Mouse (Mus musculus) myocyte (in vitro differentiated cells): ENCODE data around the gene Pxylp1.

Experiments
- CEBPB ChIP-seq: IDR thresholded peaks from 2 replicates; pipeline ENCODE4 v1.6.1; 2011; ENCODE audit warnings: mild to moderate bottlenecking, moderate library complexity; ENCODE audit not compliant: poor library complexity, insufficient read depth, severe bottlenecking
- E2F4 ChIP-seq: IDR thresholded peaks from one replicate; pipeline ENCODE4 v1.6.1; 2011; ENCODE audit warnings: mild to moderate bottlenecking, control low read depth, moderate library complexity; ENCODE audit not compliant: insufficient read depth
- MAX ChIP-seq: IDR thresholded peaks from one replicate; pipeline ENCODE4 v1.6.1; 2011; ENCODE audit warnings: low read depth, mild to moderate bottlenecking, control low read depth
- MYOD1 ChIP-seq, 3 experiments: IDR thresholded peaks; one replicate each; pipeline ENCODE4 v1.6.1; 2011; ENCODE audit warnings: control low read depth in 2 of 3, low read depth in 2 of 3, mild to moderate bottlenecking in 2 of 3, moderate library complexity in 1 of 3; ENCODE audit not compliant: insufficient read length in 2 of 3, control insufficient read depth in 1 of 3
- MYOG ChIP-seq, 3 experiments: IDR thresholded peaks; one replicate each; pipeline ENCODE4 v1.6.1; 2011; ENCODE audit warnings: control low read depth in 2 of 3, low read depth in 2 of 3, mild to moderate bottlenecking in 2 of 3; ENCODE audit not compliant: insufficient read length in 2 of 3, control insufficient read depth in 1 of 3, insufficient read depth in 1 of 3
- POLR2A ChIP-seq: IDR thresholded peaks from one replicate; pipeline ENCODE4 v1.6.1; 2011; ENCODE audit warnings: low read depth, mild to moderate bottlenecking, control low read depth, moderate library complexity; ENCODE audit not compliant: insufficient read length
- POLR2AphosphoS2 ChIP-seq: IDR thresholded peaks from one replicate; pipeline ENCODE4 v1.6.1; 2011; ENCODE audit warnings: low read depth, control low read depth; ENCODE audit not compliant: insufficient read length
- TCF12 ChIP-seq: IDR thresholded peaks from one replicate; pipeline ENCODE4 v1.6.1; 2011; ENCODE audit warnings: mild to moderate bottlenecking, control low read depth; ENCODE audit not compliant: poor library complexity, insufficient read depth, severe bottlenecking
- TCF3 ChIP-seq: IDR thresholded peaks from one replicate; pipeline ENCODE4 v1.6.1; 2011; ENCODE audit warnings: low read depth, control low read depth; ENCODE audit not compliant: insufficient read length
- USF1 ChIP-seq: IDR thresholded peaks from one replicate; pipeline ENCODE4 v1.6.1; 2011; ENCODE audit warnings: low read depth, mild to moderate bottlenecking, control low read depth, moderate library complexity

GRCm38 (mm10) chr9:96859027-96859426, 33.4 kb downstream of the Pxylp1 start:
- TF ChIP-seq TCF12 (no peak), POLR2A (no peak), CEBPB (no peak), USF1 (no peak), MAX (no peak), POLR2AphosphoS2 (no peak), MYOD1 (IDR thresholded peaks at IDR 0.05; ENCODE audit: control insufficient read depth in 1 of 3, insufficient read length in 2 of 3, low read depth in 2 of 3) (no peak), MYOG (IDR thresholded peaks at IDR 0.05; ENCODE audit: control insufficient read depth in 1 of 3, insufficient read depth in 1 of 3, insufficient read length in 2 of 3, low read depth in 2 of 3) (no peak), E2F4 (no peak), TCF3 (no peak)
